Mouse (Mus musculus) right cerebral cortex, postnatal 25 days (tissue): Measurements from ENCODE around the gene Psmc6.

Source experiments
- DNase-seq: peaks from one replicate; pipeline ENCODE4 v3.0.0; 2022

Psmc6 gene

DNA sequence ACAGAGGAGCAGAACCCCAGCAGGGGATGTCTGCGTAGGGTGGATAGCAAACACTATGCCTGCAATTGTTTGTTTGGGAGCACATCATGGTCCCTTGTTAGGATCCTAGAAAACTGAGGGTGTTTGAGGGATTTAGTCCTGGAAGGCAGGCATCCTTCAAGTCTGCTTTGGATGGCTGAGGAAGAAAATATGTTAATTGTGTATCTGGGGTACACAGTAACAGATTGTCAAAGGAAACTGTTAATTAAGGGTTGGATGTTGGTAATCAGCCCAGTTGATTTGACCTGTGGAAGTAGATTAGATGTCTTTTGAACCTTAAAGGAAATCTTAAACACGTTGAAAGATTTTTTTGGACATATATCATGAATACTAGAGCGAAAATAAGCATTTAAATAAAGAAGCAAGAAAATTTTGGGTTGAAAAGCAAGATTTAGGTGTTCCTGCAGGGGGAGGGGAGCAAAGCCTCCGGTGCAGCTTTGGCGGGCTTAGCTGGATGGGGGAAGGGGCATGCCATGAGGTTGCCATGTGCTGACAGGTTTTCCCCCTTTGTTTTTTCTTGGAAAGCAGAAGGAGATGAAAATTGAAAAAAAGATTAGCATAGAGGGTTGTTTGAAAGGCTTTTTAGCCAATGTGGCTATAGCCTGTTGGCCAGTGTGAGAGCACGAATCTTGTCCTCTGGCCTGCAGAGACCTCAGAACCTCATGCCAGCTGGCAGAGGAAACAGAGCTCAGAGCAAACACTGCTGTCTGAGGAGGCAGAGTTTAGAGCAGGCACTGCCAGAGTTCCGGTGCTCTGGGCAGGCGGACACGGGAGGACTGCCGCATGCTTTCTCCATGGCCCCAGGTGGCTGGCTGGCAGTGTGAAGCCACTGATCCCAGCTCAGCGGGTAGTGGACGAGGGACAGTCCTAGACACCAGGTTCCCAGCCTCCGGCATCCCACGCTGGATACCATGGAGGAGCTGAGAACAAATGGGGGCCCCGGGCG lies 34.9 kb downstream of the Psmc6 start:
- DNase-seq = no peak

DNA sequence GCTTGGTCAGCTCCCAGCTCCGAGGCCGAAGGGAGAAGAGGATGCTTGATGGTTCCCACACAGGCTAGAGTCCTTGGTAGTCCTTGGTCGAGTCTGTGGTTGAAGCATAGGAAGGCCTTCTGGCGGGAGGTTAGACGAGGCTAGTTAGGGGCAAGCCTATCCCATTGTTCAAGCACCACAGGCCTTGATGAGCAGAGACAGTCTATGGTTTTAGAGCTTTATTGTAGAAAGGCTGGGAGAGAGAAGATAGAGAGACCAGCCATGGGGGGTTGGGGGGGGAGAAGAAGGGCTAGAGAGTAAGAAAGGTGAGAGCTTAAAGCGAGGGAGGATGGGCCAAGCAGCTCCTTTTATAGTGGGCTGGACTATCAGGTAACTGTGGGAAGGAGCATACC lies 35.6 kb downstream of the Psmc6 start:
- DNase-seq = no peak

- no peak for DNase-seq
Measured at GRCm38 (mm10) chr14:45378771-45379170, 49.2 kb downstream of the Psmc6 start.

GRCm38 (mm10) chr14:45380756-45381155 lies 51.2 kb downstream of the Psmc6 start:
- no peak for DNase-seq

GRCm38 (mm10) chr14:45382912-45383311 lies 53.3 kb downstream of the Psmc6 start:
- DNase-seq = no peak

- no peak for DNase-seq
Measured at GRCm38 (mm10) chr14:45385596-45385995, 56.0 kb downstream of the Psmc6 start.

DNA sequence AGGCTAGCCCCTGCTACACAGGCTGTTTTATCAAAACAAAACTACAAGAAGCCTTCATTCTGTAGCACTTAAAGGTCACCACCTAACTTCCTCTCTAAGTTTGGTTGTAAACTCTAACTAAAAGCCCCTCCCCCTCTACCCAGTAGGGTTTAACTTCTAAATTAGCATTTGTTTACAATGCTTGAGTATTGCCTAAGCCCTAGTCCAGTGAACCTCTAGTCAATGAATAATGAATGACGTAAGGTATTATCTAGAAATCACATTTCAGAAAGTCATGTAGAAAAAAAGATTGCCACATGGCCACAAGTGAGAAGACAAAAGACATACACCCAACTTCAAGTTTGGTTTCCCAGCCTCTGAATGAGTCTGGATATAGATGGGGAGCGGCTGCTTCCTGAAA lies 57.9 kb downstream of the Psmc6 start:
- no peak for DNase-seq

GRCm38 (mm10) chr14:45388345-45389181 lies 59.0 kb downstream of the Psmc6 start:
- peak; percentile 91 for DNase-seq

- DNase-seq = no peak
Measured at GRCm38 (mm10) chr14:45389194-45389593, 59.6 kb downstream of the Psmc6 start.
